Mouse (Mus musculus) spleen, adult 2 months (tissue): ENCODE measurements around the gene Smurf2.

Source experiments
- CTCF ChIP-seq: fragments of 200-500 bp; IDR thresholded peaks from 2 replicates; pipeline ENCODE4 v1.5.1; 2011; ENCODE audit warnings: mild to moderate bottlenecking, inconsistent platforms; ENCODE audit not compliant: insufficient read depth, insufficient read length, insufficient replicate concordance; ENCODE audit errors: extremely low read depth
- POLR2A ChIP-seq: fragments of 200-500 bp; IDR thresholded peaks from 2 replicates; pipeline ENCODE4 v1.6.1; 2011; ENCODE audit warnings: low read depth, low read length, inconsistent platforms

GRCm38 (mm10) chr11:106959121-106959520, 38.6 kb upstream of the Smurf2 start:
- TF ChIP-seq CTCF (no peak), POLR2A (no peak)
